Mouse (Mus musculus) hindbrain, embryonic 14.5 days (tissue): ENCODE measurements around the gene Pde4d. TPM values are rescaled to one million over a fixed set of nuclear protein-coding genes. Genes with fewer than 3 reads are reported as not detected.

Experiments used
- ATAC-seq: fragments of 200-750 bp; cut with Nextera tagmentation; 2 replicates; pipeline ENCODE4 v1.8.0; 2017; ENCODE audit warnings: moderate number of reproducible peaks, mild to moderate bottlenecking, moderate TSS enrichment, moderate library complexity; ENCODE audit not compliant: low FRiP score
- DNase-seq: peaks from one replicate; pipeline ENCODE4 v3.0.0-alpha.2; 2015; ENCODE audit warnings: low spot score
- H3K27ac ChIP-seq: fragments of 300-500 bp; sonication (generic); 2 replicates; pipeline ENCODE4 v1.5.1; 2014; ENCODE audit warnings: mild to moderate bottlenecking, moderate library complexity
- H3K27me3 ChIP-seq: fragments of 300-500 bp; sonication (generic); 2 replicates; pipeline ENCODE4 v1.6.1; 2014; ENCODE audit warnings: mild to moderate bottlenecking, low read length, mixed read lengths; ENCODE audit not compliant: control insufficient read depth, insufficient read depth
- H3K36me3 ChIP-seq: fragments of 300-500 bp; sonication (generic); replicated peaks from 2 replicates; pipeline ENCODE4 v1.6.1; 2014; ENCODE audit not compliant: control insufficient read depth, insufficient read depth
- H3K4me1 ChIP-seq: fragments of 300-500 bp; sonication (generic); replicated peaks from 2 replicates; pipeline ENCODE4 v1.6.1; 2014; ENCODE audit warnings: antibody characterized with exemption, low read length, mixed read lengths; ENCODE audit not compliant: control insufficient read depth, insufficient read depth
- H3K4me2 ChIP-seq: fragments of 300-500 bp; sonication (generic); replicated peaks from 2 replicates; pipeline ENCODE4 v1.6.1; 2014; ENCODE audit warnings: mild to moderate bottlenecking, moderate library complexity
- H3K4me3 ChIP-seq: fragments of 300-500 bp; sonication (generic); replicated peaks from 2 replicates; pipeline ENCODE4 v1.5.1; 2014; ENCODE audit warnings: mild to moderate bottlenecking, low read length
- H3K9ac ChIP-seq: fragments of 300-500 bp; sonication (generic); 2 replicates; pipeline ENCODE4 v1.6.1; 2014
- H3K9me3 ChIP-seq: fragments of 300-500 bp; sonication (generic); 2 replicates; pipeline ENCODE4 v1.6.1; 2016; ENCODE audit warnings: low read length; ENCODE audit not compliant: control insufficient read depth
- WGBS: fragments of 180-500 bp; shearing (Covaris S2); extraction: QIAGEN DNeasy Blood & Tissue Kit; methylation state at CpG from one replicate; pipeline ENCODE4 v1.1.7; 2014; 5-methylcytosine and 5-hydroxymethylcytosine counted together
- polyA plus RNA-seq: library from polyadenylated mRNA; unstranded; fragments of >200 nt; fragmentation: Nextera tagmentation; extraction: Ambion mirVana; gene quantifications from 2 replicates; pipeline ENCODE4 v1.2.1, GENCODE M21; 2014

Pde4d gene
- polyA plus RNA-seq, 1 experiment from 2014 or later, result 23.2 TPM

DNA sequence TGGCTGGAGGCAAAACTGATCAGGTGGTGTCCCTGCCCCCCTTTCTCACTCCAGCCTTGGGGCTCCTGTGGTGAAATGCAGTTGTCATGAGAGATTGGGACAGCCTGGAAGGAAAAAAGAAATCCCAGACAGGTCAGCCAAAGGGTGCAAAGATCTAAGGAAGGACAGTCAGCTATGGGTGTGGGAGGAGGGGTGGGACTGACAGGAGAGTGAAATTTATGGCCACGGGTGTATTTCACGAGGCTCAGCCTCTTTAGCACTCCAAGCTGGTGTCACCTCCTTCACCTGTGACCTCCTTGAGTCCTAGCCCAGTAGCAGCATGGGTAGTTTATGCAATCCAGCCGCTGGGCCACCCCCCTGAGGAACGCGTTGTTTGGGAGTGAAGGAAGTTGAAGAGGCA lies 1465.1 kb downstream of the Pde4d start:
- no peak overlapping the region for H3K4me3 ChIP-seq
- no peaks in the 10 kb centered on the region for H3K36me3 ChIP-seq
- H3K4me2 ChIP-seq, result no peak overlapping the region
- H3K9ac ChIP-seq, result no peak overlapping the region
- 50% methylated on average over 5 of the region's 5 CpGs for WGBS
- no peaks in the 10 kb centered on the region for H3K9me3 ChIP-seq
- H3K27ac ChIP-seq, result no peak overlapping the region
- peaks cover 10% of the 10 kb centered on the region for H3K4me1 ChIP-seq
- ATAC-seq, result no peak
- DNase-seq, result no peak
- H3K27me3 ChIP-seq, result no peaks in the 10 kb centered on the region

GRCm38 (mm10) chr13:109915501-109915900 lies 1465.8 kb downstream of the Pde4d start:
- no peak overlapping the region for H3K4me2 ChIP-seq
- no peak overlapping the region for H3K27ac ChIP-seq
- ATAC-seq (no peak), DNase-seq (no peak)
- H3K4me3 ChIP-seq, result no peak overlapping the region
- H3K4me1 ChIP-seq, result peaks cover 10% of the 10 kb centered on the region
- H3K36me3 ChIP-seq, result no peaks in the 10 kb centered on the region
- H3K27me3 ChIP-seq, result no peaks in the 10 kb centered on the region
- H3K9ac ChIP-seq, result no peak overlapping the region
- 53% methylated on average over 7 of the region's 7 CpGs for WGBS
- H3K9me3 ChIP-seq, result no peaks in the 10 kb centered on the region

DNA sequence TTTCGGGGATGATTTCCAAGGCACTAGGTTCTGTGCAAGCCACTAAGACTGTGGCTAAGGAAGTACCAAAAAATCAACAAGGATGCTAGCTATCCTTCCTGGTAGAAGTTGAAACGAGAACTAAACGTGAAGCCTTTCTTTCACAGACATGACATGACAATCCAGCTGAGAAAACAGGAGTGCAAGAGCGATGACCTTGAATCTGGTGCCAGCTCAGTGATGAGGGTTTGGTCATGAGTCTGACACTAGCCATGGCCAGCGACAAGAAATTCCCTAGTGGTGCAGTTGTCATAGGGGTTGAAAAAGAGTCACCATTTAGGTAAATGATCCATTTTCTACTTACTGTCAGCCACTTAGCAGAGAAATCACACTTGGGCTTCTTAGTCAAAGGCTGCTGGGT lies 1466.2 kb downstream of the Pde4d start:
- 73% methylated on average over 5 of the region's 5 CpGs for WGBS
- H3K4me3 ChIP-seq, result no peak overlapping the region
- peaks cover 10% of the 10 kb centered on the region for H3K4me1 ChIP-seq
- no peaks in the 10 kb centered on the region for H3K27me3 ChIP-seq
- no peak for ATAC-seq
- no peak overlapping the region for H3K9ac ChIP-seq
- no peak for DNase-seq
- H3K36me3 ChIP-seq, result no peaks in the 10 kb centered on the region
- H3K4me2 ChIP-seq, result no peak overlapping the region
- no peak overlapping the region for H3K27ac ChIP-seq
- H3K9me3 ChIP-seq, result no peaks in the 10 kb centered on the region

GRCm38 (mm10) chr13:109917551-109917950 lies 1467.8 kb downstream of the Pde4d start:
- no peak for DNase-seq
- H3K36me3 ChIP-seq, result no peaks in the 10 kb centered on the region
- no peak for ATAC-seq
- H3K4me1 ChIP-seq, result peaks cover 2% of the 10 kb centered on the region; the same call in 1 of the 2 replicates
- no peak overlapping the region for H3K27ac ChIP-seq
- 96% methylated on average over 10 of the region's 10 CpGs for WGBS
- no peak overlapping the region for H3K9ac ChIP-seq
- no peaks in the 10 kb centered on the region for H3K27me3 ChIP-seq
- H3K4me3 ChIP-seq, result no peak overlapping the region
- H3K4me2 ChIP-seq, result no peak overlapping the region
- H3K9me3 ChIP-seq, result no peaks in the 10 kb centered on the region

GRCm38 (mm10) chr13:109918631-109919030 lies 1468.9 kb downstream of the Pde4d start:
- Histone ChIP-seq H3K9me3 (no peaks in the 10 kb centered on the region), H3K9ac (no peak overlapping the region), H3K4me2 (no peak overlapping the region), H3K4me1 (no peaks in the 10 kb centered on the region), H3K27ac (no peak overlapping the region), H3K27me3 (no peaks in the 10 kb centered on the region), H3K4me3 (no peak overlapping the region), H3K36me3 (no peaks in the 10 kb centered on the region)
- WGBS, result 67% methylated on average over 8 of the region's 8 CpGs
- DNase-seq, result no peak
- ATAC-seq, result no peak

DNA sequence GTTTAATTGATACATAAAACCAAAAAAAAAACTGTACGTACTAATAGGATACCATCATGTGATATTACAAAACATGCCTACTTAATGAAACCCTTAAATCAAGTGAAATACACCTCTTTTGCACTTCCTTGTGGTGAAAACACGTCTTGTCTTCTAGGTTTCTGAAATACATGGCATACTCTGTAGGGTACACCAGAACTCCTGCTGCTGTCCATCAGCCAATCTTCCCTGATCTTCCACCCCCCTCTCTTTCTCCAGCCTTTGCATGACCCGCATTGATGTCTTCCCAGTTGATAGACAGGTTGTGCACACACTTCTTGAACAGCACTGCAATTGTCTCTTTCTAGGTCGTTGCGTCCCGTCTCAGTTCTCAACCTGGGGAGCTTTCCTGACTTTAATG lies 1470.5 kb downstream of the Pde4d start:
- Histone ChIP-seq H3K9me3 (no peaks in the 10 kb centered on the region), H3K27me3 (no peaks in the 10 kb centered on the region), H3K9ac (no peak overlapping the region), H3K36me3 (no peaks in the 10 kb centered on the region), H3K4me3 (no peak overlapping the region), H3K4me1 (no peaks in the 10 kb centered on the region), H3K27ac (no peak overlapping the region), H3K4me2 (no peak overlapping the region)
- 82% methylated on average over 6 of the region's 6 CpGs for WGBS
- DNase-seq (no peak), ATAC-seq (no peak)

DNA sequence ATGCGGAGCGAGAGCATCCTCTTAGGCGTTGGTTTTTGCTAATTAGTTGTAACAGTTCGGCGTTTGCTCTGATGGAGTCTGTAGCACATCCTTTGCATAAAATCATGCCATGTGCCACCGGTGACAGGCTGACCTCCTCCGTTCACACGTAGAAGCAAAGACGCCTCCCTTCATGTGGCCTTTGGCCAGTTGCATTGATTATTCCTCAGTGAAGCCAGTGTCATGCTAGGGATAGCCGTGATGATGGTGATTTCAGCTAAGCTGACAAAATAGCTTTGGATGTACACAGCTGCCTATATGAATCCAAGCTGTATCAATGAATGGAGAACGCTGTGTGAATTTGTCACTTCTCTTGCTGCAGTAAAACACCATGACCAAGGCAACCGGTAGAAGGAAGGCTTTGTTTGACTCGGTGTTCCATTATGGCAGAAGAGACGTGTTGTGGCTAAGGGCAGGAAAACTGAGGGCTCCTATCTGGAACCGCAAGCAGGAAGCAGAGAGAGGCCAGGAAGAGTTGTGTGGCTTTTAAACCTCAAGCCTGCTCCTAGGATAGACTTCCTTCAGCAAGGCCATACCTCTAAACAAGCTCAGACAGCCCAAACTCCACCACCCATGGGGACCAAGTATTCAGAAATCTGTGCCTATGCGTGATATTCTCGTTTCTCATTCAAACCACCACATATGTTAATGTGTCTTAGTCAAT lies 1471.7 kb downstream of the Pde4d start:
- 83% methylated on average over 17 of the region's 17 CpGs for WGBS
- no peaks in the 10 kb centered on the region for H3K9me3 ChIP-seq
- no peak overlapping the region for H3K4me3 ChIP-seq

DNA sequence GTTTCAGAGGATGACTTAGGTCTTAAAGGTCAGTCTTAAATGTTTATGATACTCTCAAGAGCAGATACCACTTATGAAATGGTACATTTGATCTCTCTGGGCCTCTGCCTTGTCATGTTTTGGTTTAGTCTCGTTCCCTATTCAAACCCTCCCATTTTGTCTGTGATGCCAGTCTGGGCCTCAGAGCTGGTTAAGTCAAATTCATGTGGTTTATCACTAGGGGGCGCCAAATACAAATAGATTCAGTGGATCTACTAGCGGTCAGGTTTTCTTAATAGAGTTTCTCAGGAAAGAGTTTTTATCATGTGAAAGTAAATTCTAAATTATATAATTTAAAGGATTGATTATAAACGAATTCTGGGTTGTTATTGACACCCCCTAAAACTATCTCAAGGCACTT lies 1472.5 kb downstream of the Pde4d start:
- H3K4me3 ChIP-seq, result no peak overlapping the region
- 0 out of 2 replicates have a peak, but pooled peaks cover 9% of the 10 kb centered on the region for H3K4me1 ChIP-seq
- no peak overlapping the region for H3K4me2 ChIP-seq
- ATAC-seq (peak; percentile 34; the same call in 1 of the 2 replicates), DNase-seq (peak; percentile 90)
- H3K9me3 ChIP-seq, result no peaks in the 10 kb centered on the region
- no peak overlapping the region for H3K9ac ChIP-seq
- H3K36me3 ChIP-seq, result no peaks in the 10 kb centered on the region
- H3K27ac ChIP-seq, result no peak overlapping the region
- no peaks in the 10 kb centered on the region for H3K27me3 ChIP-seq
- 2% methylated on average over 4 of the region's 4 CpGs for WGBS

More for the DNA sequence above, 1471.7 kb downstream of the Pde4d start:
- Histone ChIP-seq H3K4me1 (0 out of 2 replicates have a peak, but pooled peaks cover 9% of the 10 kb centered on the region), H3K36me3 (no peaks in the 10 kb centered on the region), H3K27ac (no peak overlapping the region), H3K4me2 (no peak overlapping the region), H3K9ac (no peak overlapping the region), H3K27me3 (no peaks in the 10 kb centered on the region)
- ATAC-seq, result no peak
- DNase-seq, result no peak

DNA sequence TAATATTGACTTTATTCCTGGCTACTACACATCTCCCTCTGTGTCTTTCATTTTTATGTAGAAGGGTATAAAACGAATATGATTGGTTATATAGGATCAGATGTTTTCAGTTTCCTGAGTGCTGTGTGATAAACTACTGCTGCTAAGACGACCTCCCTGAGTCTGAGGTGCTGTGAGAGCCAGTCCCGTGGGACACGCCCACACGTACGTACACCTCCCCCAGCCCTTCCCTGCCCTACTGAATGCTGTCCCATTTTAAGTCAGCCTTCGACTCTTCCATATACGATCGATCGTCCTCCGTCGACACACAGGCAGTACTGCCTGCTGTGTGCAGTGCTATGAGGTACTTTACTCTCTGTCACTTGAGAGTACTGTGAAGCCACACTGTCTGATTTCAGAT lies 1473.0 kb downstream of the Pde4d start:
- Histone ChIP-seq H3K4me1 (0 out of 2 replicates have a peak, but pooled peaks cover 13% of the 10 kb centered on the region), H3K9me3 (no peaks in the 10 kb centered on the region), H3K4me3 (no peak overlapping the region), H3K27ac (no peak overlapping the region), H3K36me3 (no peaks in the 10 kb centered on the region), H3K9ac (no peak overlapping the region), H3K4me2 (no peak overlapping the region), H3K27me3 (no peaks in the 10 kb centered on the region)
- no peak for ATAC-seq
- DNase-seq, result no peak
- 76% methylated on average over 12 of the region's 12 CpGs for WGBS

GRCm38 (mm10) chr13:109924771-109925170 lies 1475.0 kb downstream of the Pde4d start:
- H3K27me3 ChIP-seq, result no peaks in the 10 kb centered on the region
- H3K4me2 ChIP-seq, result no peak overlapping the region
- ATAC-seq (no peak), DNase-seq (no peak)
- no peak overlapping the region for H3K4me3 ChIP-seq
- no peaks in the 10 kb centered on the region for H3K9me3 ChIP-seq
- H3K4me1 ChIP-seq, result peaks cover 17% of the 10 kb centered on the region
- H3K36me3 ChIP-seq, result no peaks in the 10 kb centered on the region
- H3K27ac ChIP-seq, result no peak overlapping the region
- 94% methylated on average over 15 of the region's 15 CpGs for WGBS
- H3K9ac ChIP-seq, result no peak overlapping the region
